Mouse (Mus musculus): ENCODE measurements around the gene Mylpf.

- TF ChIP-seq GATA1 (IDR thresholded peaks at IDR 0.05; ENCODE audit: borderline replicate concordance, low read length) (no peak), CTCF (IDR thresholded peaks at IDR 0.05; ENCODE audit: low read depth, low read length) (no peak), TAL1 (conservative IDR thresholded peaks at IDR 0.05; ENCODE audit: low read depth, low read length) (no peak), POLR2AphosphoS5 (IDR thresholded peaks at IDR 0.05; ENCODE audit: insufficient replicate concordance, low read depth, low read length) (no peak)
Measured at GRCm38 (mm10) chr7:127262218-127262961, 53.7 kb downstream of the Mylpf start.

Measured in G1E (cell line).